Mouse (Mus musculus) cerebellum, postnatal 36 days (tissue): ENCODE measurements around the gene Ghrh.

Experiments used
- DNase-seq, 2 experiments: peaks; one replicate each; pipeline ENCODE4 v3.0.0; 2021 to 2022; ENCODE audit warnings: mixed read lengths in 2 of 2

Gene Ghrh

DNA sequence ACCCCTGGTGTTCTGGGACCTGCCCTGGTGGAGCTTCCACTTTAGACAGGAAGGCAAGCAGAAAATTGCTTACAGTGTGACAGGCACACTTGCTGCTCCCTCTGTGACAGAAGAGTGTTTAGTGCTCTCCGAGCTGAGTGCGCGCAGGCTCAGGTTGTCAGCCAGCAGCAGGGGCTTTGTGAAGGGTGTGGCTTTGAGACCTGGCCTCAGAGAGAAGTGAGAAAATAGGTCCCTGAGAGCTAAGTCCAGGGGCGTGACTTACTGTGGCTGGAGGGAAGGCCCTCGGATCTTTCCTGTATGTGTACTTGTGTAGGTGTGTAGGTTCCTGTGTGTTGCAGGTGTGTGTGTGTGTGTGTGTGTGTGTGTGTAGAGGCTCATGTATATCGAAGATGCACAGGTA is 4.0 kb downstream of the Ghrh start:
- no peak for DNase-seq

DNA sequence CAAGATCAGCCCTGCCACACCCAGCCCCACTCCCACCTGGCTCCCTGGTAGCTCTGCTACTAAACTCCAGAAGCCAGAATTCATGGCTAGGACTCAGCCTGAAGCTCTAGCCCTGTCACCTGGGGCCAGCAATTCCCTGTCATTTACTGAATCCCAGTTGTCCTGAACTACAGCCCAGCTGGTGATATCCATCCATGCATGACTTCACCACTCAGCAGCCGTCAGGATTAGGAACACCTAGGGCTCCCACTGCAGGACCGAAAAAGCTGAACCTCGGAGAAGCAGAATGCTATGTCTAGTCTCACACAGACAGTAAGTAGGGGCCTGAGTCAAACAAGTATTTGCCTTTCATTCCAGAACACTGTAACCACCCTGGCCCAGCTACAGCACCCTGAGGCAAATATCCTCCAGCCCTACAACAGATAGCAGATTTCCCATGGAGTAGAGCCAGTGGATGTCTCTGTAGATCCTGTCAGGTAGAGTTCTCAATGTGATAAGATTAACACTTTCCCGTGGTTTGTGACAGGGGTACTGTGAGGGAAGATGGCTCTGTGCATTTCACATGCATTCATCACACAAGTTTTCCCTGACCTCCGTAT is 4.9 kb downstream of the Ghrh start:
- DNase-seq = no peak

DNA sequence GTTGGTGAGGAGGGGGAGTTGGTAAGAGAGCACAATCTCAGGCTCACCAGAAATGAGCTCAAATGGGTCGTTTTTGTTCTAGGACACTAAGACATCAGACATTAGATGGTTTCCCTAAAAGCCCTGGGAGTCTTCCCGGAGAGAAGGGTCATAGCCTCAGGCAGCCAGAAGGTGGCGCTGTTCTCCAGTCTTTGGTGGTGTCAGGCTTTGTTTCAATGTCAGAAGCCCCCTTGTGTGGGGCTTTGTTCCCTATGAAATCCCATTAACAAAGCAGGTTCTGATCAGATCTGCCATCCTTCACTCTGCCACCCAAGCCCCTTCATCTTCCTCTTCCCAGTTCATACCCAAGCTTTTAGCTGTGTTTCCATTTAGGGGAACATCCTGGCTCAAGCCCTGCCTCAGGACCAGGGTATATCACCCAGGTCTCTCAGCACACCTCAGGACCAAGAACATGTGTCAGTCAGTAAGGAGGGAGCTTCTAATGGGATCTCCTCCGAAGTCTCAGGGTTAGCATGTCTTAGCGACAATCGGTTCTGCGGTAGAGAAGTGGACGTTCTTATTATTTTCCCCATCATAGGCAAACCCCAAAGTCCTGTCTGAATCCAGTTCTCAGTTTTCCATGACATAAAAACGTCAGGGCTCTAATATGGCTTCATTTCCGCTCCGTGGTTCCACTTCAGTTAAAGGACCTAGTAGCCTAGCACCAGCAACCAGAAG is 5.6 kb downstream of the Ghrh start:
- DNase-seq = peak; percentile 65 to 73

DNA sequence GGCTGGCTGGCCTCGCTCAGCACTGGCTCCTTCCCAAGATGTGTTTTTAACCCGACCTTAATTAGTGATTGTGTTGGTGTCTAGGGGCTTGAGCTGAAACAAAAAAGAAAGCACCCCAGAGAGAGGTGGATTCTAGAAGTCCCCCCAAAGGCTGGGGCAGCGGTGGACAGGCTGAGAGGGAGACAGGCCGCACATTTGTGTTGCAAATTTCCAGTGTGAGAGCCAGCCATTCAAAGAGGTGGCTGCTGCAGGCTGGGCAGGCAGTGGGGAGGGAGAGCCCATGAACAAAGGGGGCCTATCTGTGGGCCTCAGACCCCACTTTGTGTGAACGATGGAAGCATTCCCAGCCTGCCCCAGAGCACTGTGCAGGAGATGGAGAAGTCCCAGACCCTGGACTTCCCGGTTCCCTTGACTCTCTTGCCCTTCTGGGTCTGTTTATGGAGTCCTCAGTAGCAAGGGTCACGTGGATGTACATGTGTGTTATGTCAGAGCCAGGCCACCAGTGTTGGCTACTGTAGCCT is 7.0 kb downstream of the Ghrh start:
- no peak for DNase-seq

DNA sequence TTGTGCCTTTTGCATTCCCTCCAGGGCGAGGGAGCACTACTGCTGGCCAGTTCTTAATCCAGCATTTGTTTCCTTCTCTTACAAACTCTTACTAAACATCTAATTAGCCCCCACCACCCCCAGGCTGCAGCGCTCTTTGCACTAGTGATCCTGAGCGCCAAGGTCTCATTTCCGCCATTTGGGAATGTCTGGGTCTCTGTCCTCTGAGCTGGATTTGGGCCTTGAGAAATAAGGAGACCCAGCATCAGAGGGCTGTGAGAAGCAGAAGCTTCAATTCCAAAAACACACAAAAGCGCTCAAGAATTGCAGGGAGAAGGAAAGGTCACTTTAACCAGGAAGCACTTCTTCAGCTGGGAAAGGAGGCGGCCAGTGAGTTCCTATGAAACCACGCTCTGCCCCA is 7.8 kb downstream of the Ghrh start:
- DNase-seq = no peak

DNA sequence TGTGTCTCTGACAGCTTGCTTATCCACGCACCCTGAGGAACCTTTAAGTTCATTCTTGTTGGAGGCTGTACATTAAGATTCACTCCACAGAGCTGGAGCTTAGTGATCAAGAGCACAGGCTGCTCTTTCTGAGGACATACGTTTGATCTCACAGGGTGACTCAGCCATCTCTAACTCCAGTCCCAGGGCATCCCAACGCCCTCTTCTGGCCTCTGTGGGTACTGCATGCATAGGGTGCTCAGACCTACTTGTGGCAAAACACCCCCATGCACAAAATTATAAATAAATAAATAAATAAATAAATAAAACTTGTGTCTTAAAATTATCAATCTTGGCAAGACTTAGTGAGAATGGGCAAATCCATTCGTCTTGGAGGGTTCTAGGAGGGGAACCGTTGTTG is 8.6 kb downstream of the Ghrh start:
- peak; percentile 58 to 61 for DNase-seq

DNA sequence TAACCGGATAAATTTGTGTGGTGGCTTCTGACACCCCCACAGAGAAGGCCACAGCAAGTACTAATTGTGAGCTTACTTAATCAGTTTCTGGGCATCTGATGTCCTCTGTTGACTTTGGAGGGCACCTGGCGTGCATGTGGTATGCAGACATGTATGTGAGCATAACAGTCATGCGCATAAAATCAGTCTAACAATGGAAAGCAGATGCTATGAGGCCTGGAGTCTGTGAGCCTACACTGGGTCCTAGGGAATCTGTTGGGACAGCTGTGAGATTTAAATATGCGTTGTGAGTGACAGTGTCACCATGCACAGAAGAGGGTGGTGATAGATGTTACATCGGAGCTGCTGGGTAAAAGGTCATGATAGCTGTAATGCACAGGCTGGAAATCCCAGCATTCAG is 15.2 kb downstream of the Ghrh start:
- no peak for DNase-seq

DNA sequence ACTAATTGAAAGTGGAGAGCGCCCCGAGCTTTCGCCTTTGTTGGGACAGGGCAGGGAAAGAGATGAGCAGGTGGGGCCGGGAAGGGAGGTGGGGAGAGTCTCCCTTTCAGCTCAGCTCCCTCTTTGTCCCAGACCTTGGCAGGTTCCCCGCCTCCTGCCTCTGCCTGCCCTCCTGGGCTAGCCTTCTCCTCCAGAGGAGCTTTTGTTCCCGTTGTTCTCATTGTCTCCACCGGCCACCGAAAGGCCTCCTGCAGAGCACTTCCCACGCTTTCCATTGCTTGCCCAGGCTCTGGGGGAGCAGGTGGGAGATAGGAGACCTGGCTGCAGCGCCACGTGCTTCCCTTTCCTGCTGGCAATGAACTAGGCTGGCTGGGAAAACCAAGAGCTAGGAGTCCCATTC is 18.7 kb downstream of the Ghrh start:
- no peak for DNase-seq

DNA sequence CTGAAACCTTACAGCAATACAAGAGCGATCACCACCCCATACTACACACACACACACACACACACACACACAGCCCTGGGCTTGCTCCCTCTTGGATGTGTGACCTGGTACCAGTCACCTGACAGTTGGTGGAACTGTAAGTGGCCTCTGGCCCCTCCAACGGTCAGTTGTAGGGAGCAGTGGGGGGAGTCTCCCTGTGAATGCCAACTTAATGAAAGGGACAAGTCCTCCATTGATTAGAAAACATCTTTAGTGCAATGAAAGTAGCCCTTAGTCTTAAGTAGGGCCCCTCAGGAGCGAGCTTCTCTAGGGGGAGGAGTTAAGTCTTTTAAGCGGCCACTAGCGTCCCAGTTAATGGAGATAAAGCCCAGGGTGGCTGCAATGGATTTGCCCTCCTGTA is 19.2 kb downstream of the Ghrh start:
- no peak for DNase-seq

DNA sequence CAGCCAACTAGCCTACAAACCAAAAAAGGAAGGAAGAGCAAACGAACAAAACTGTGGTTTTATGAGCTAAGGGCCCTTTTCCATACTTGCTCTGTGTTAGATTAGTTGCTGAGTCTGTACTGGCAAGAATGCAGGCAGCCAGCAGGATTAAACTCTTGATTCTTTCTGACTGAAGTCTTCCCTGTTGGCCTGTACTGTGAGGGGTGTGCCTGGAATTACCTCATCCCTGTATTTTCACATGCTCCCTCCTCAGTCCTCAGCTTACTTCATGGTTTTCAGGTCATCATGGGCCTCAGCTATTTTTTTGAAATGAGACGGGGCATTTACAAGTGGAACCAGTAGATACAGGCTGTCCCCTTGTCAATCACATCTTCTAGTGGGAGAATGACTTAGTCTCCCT is 22.1 kb downstream of the Ghrh start:
- no peak for DNase-seq

DNA sequence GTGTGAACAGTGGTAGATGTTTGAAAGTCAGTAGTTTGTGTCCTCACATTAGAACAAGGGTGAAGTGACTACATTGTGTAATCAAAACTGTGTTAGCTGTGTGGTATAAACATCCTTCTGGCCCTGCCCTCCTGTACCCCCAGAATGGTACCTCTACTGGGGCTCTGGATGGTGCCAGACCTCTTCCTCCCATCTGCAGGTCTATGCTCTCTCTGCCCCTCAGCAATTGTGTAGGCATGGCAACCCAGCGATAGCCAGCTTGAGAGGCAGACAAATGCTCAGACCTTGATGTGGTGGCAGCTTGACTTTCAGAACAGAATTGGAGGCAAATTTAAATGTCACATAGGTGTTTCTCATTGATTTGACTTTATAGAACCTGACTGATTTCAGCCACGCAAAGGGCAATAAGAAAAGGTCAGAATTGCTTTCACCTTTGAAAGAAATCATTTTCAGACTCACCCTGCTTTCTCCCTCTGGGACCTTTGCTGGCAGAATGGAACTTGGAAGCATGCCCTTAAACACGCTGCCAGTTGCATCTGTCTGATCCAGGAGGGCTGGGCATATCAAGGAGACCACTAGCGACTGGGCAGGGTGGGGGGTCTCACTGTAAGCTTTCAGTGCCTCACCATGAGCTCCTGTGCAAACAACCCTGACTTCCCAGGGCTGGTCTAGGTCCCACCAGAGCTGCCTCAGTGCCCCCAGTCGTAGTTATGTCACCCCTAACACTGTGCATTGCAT is 25.1 kb downstream of the Ghrh start:
- no peak for DNase-seq

DNA sequence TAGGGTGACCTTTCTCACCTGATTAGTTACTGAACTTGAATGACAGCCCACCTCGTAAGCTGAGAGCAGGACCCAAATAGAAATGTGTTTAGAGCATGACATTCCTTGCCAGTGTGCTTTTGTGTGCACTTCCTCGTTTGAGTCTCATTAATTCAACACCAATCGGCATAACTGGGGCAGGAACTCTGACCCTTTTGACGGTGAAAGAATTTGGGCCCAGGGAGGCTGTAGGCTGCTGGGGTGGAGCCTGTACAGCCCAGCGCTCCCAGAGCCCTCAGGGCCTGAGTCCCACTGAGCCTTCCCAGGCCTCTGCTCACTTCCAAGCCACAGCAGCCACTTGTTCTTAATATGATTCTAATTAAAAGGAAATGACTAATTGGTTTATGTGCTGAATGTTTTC is 26.4 kb downstream of the Ghrh start:
- no peak for DNase-seq

DNA sequence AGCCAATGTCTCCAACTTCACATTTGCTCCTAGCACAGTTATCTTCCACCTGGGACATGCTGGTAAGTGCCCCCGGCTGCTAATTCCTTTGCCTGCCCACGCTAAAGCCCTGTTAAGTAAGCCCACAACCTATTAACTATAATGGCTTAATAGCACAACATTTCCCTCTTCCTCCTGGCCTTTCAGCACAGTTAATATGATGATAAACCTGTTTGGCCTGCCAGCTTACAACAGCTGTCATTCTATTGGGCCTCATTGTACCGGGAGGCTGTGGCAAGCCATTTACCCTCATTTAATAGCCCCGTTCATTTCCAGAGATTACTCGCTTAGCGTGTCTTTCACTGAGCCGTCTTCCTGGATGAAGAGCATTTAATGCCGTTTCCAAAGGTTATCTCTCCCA is 27.2 kb downstream of the Ghrh start:
- no peak for DNase-seq

DNA sequence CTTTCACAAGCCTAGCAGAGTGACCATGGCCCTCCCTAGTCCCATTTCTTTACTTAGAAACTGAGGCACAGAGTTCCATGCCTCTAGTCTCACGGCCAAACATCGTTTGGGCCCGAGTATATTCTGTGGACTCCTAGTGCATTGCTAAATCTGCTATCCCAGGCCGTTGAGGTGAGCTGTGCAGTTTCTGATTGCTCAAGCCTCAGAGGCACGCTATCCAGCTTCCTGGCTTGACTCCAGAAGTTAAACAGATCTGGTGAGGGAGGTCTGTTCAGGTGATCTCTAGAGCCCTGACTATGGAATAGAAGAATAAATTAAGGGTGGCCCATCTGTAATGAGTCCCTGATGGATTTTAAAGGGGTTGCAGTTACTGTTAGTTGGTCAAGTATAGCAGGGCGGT is 30.1 kb downstream of the Ghrh start:
- no peak for DNase-seq

DNA sequence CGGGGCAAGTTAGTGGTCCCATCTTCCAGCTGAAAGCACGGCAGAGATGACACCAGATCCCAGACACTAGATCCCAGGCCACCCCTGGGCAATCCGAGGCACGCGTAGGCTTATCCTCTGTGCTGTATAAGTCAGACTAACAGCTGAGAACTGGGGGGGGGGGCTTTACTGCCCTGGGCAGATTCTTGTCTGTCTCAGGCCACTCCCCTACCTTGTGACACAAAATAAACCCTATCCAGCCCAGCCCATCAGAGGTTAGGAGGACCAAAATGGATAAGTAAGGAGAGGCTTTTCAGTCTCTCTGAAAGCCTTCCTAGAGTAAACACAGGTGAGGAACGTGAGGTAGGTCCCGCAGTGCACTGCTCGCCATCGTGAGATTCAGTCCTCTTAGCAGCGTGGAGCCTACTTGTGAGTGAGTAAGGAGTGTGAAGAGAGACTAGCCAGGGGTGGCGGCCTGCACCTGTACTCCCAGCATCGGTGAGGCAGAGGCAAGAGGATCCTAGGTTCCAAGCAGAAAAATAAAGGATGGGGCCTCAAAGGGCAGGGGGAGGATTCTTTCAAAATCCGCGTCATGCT is 30.9 kb downstream of the Ghrh start:
- no peak for DNase-seq

DNA sequence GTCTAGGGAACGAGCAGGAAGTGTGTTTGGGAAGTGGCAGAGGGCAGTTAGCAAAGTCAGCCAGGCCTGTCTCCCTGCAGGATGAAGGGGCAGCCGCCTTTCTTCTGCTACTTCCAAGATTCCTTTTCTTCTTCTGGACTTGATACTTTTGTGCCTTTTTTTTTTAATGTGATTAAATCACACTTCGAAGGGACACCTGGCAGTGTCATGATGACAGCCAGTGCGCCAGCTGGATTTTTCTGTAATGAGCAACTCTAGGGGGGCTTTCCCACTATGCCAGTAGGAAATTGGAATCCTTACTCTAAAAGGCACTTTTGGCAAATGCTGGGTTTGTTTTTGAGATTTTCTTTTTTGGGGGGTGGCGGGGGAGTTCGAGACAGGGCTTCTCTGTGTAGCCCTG is 31.8 kb downstream of the Ghrh start:
- DNase-seq = no peak

DNA sequence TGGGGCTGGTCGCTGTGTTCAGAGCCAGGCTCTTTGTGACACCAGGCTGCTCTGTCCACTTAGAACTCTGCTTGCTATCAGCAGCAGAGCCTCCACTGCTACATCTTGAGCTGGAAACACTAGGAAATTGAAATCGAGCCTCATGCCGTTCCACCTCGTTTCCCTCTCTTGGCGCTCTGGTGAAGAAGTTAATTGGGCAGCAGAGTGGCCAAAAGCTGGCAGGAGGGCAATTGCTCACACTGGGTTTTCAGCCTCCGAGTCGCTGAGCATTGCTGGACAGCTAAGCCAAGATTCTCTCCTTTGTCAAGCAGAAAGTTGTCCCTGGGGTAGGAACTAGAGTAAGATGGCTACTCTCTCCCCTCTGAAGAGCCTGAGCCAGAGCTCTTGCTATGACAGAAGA is 33.0 kb downstream of the Ghrh start:
- DNase-seq = peak; percentile 15 to 18

DNA sequence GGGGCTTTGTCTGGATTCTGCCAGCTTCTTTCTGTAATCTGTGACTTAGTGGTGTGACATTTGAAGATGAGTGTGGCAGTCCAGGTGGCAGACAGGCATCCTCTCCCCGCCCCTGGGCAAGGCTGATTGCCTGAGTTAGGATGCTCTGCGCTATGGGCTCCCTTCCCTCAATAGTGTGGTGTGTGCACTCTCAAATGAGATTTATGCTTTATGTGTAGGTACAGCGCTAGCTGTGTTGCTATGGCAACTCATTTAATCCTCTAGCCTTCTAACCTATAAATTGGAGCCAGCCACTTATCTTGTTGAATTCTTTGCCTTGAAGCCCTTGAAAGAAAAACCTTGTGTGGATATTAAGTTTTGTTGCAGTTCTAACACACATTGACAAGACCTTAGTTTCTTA is 33.6 kb downstream of the Ghrh start:
- DNase-seq = no peak

DNA sequence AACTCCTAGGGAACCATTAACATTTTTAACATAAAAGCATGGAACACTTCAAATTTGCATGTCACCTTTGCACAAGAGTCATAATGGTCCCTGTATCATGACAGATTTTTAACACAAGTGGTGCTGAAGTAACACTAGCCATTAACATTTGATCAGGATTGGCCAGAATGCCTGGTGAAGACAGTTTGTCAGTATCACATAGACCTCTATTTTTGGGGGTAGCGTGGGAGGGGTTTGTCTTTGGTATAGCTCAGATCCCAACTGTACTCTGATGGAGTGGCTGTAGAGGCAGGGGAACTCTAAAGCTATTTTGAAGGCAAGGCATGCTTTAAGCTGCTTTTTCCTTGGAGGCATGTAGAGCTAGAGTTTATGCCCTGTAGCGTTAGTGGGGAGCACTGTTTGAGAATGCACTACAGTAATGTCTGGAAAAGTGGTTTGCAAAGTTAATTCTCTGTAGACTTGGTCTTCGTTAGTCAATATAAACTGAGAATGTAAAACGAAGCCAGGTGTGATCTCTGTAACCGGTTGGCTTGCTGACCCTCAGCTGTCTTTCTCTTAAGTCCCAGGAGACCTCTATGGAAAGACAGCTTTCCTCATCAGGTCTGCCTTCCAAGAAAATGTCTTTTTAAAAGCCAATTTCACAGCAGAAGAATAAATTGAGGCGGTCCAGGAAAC is 36.2 kb downstream of the Ghrh start:
- DNase-seq = no peak

DNA sequence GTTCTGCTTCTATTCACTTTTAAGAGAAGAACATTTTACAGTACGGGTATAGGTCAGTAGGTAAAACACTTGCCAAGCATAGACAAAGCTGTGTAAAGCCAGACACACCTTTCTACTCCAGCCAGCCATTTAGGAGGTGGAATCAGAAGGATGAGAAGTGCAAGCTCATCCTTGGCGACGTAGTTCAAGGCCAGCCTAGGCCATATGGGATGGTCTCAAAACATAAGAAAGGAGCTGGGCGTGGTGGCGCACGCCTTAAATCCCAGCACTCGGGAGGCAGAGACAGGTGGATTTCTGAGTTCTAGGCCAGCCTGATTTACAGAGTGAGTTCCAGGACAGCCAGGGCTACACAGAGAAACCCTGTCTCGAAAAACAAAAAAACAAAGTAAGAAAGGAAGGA is 37.7 kb downstream of the Ghrh start:
- DNase-seq = no peak

DNA sequence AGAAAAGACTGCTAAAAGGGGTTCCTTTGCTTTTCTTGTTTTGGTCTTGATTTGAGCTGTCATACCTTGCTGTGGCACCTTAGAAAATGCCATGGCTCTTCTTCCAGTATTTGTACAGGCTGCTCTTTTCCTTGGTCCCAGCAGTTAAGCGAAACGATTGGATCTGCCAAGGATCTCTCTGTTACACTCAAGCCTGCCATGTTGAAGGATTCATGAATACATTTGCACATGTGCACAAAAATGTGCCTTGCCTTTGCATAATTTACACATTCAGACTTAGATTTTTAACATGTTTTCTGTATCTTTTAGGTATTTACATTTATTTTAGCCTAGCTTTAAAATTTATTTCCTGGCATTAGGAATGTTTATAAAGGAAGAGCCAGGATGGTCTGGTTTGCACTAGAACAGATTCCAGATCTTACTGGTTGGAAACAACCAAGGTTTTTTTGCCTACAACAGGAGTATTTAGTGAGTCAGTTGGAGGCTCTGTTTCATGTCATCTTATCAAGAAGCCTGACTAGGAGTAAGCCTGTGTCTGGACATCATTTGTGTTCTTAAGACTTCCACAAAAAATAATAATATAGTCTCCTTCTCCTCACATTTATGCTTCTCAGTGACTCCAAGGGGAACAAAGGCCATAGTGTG is 38.9 kb downstream of the Ghrh start:
- DNase-seq = no peak

DNA sequence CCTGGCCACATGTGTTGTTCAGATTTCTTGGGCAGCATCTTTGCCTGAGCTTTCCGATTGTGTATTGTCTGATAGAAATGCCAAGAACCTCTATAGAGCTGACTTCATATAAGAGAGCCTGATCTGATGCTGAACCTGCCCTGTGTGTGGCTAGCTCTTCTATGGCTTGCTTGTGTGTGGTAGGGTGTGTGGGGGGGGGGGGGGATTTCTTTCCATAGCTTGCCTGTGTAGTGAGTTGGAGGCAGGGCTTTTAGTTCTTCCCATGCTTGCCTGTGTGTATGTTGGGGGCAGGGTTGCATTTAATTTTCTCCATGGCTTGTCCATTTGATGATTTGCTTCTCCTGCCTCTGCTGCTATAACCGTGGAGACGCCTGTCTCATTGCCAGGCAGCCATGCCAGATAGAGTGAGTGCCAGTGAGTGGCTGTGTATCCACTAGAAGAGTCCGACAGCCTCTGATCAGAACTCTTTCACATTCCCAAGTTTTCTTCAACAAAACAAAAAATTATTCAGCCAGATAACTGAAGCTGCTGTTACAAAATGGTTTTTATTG is 39.5 kb downstream of the Ghrh start:
- no peak for DNase-seq
